Mouse (Mus musculus) megakaryocyte, embryonic 14.5 days (primary cell): ENCODE results near the gene Fzd5.

Experiments used
- FLI1 ChIP-seq: IDR thresholded peaks from 2 replicates; pipeline ENCODE4 v1.6.1; 2012; ENCODE audit warnings: low read length, inconsistent platforms, mixed read lengths
- GATA1 ChIP-seq: IDR thresholded peaks from 3 replicates; pipeline ENCODE4 v1.6.1; 2012; ENCODE audit warnings: mixed read lengths, low read length, inconsistent platforms, borderline replicate concordance

- TF ChIP-seq GATA1 (no peak), FLI1 (no peak)
Measured at GRCm38 (mm10) chr1:64688046-64688445, 49.5 kb downstream of the Fzd5 start.
